Mouse (Mus musculus): ENCODE data around the gene Galnt4. TPM values are rescaled to one million over a fixed set of nuclear protein-coding genes. Genes with fewer than 3 reads are reported as not detected.

Galnt4 gene
- polyA plus RNA-seq, 1 experiment from 2014 or later, result 2.7 TPM

GRCm38 (mm10) chr10:99116237-99116632 is 8.3 kb downstream of the Galnt4 start:
- Histone ChIP-seq H3K4me2 (no peak overlapping the region), H3K9ac (no peak overlapping the region), H3K4me1 (replicated peaks) (peaks cover 9% of the 10 kb centered on the region; the same call in 1 of the 2 replicates), H3K36me3 (replicated peaks) (no peaks in the 10 kb centered on the region), H3K27me3 (no peaks in the 10 kb centered on the region), H3K9me3 (replicated peaks) (no peaks in the 10 kb centered on the region), H3K27ac (replicated peaks) (no peak overlapping the region), H3K4me3 (replicated peaks) (no peak overlapping the region)
- ATAC-seq (ENCODE audit: insufficient read depth), result no peak
- WGBS (ENCODE audit: insufficient replicate concordance), result 70% methylated on average over 8 of the region's 8 CpGs

DNA sequence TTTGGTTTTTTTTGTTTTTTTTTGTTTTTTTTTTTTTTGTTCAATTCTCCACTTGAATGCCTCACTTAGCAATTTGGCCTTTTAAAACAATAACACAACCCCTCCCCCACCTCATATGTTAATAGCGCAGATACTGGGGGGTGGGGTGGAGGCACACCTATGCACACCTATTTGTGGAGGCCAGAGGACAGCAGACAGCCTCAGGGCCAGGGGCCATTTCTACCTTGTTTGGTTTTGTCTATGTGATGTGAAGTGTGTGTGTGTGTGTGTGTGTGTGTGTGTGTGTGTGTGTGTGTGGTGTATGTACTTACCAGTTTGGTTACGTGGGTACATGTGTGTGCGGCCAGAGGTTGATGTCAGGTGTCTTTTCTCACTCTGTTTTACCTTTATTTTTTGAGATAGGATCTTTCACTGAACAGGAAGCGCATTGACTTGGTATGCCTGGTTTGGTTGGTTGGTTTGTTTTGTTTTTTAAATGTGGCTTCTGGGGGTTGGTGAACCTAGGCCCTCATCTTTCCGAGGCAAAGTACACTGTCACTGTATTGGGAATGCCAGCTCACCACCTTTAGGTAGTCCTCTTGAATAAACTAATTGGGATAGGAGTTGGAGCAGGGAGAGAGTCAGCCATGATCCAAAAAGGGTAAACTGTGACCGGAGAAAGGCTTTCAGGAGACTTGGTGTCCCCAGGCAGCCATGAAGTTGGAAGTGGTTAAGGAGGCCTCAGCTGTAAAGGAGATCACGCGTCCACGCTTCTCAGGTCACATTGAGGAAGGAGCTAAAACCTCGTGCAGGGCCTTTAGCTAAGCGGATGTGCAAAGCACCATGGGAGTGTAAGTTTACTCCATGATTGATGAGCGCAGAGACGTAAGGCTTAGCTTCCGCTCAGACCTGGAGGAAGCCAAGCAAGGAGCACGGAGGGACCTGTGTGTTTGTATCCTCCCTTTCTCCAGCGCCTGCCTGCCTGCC is 9.0 kb downstream of the Galnt4 start:
- Histone ChIP-seq H3K27me3 (no peaks in the 10 kb centered on the region), H3K9me3 (replicated peaks) (no peaks in the 10 kb centered on the region), H3K4me1 (replicated peaks) (peaks cover 6% of the 10 kb centered on the region; the same call in 1 of the 2 replicates), H3K36me3 (replicated peaks) (no peaks in the 10 kb centered on the region), H3K4me2 (no peak overlapping the region), H3K9ac (no peak overlapping the region), H3K4me3 (replicated peaks) (no peak overlapping the region), H3K27ac (replicated peaks) (no peak overlapping the region)
- no peak for ATAC-seq (ENCODE audit: insufficient read depth)
- WGBS (ENCODE audit: insufficient replicate concordance), result 78% methylated on average over 16 of the region's 16 CpGs

- no peaks in the 10 kb centered on the region for H3K9me3 ChIP-seq (replicated peaks)
- no peak overlapping the region for H3K4me2 ChIP-seq
- no peak for ATAC-seq (ENCODE audit: insufficient read depth)
- no peak overlapping the region for H3K9ac ChIP-seq
- H3K36me3 ChIP-seq (replicated peaks), result no peaks in the 10 kb centered on the region
- no peaks in the 10 kb centered on the region for H3K27me3 ChIP-seq
- H3K4me1 ChIP-seq (replicated peaks), result peaks cover 6% of the 10 kb centered on the region; the same call in 1 of the 2 replicates
- H3K27ac ChIP-seq (replicated peaks), result no peak overlapping the region
- 67% methylated on average over 10 of the region's 10 CpGs for WGBS (ENCODE audit: insufficient replicate concordance)
- H3K4me3 ChIP-seq (replicated peaks), result no peak overlapping the region
Observed at GRCm38 (mm10) chr10:99117876-99118275, 9.9 kb downstream of the Galnt4 start.

- H3K4me1 ChIP-seq (replicated peaks), result peaks cover 6% of the 10 kb centered on the region; the same call in 1 of the 2 replicates
- no peak overlapping the region for H3K4me2 ChIP-seq
- H3K9ac ChIP-seq, result no peak overlapping the region
- no peaks in the 10 kb centered on the region for H3K9me3 ChIP-seq (replicated peaks)
- no peak overlapping the region for H3K4me3 ChIP-seq (replicated peaks)
- no peak for ATAC-seq (ENCODE audit: insufficient read depth)
- 67% methylated on average over 6 of the region's 6 CpGs for WGBS (ENCODE audit: insufficient replicate concordance)
- H3K27me3 ChIP-seq, result no peaks in the 10 kb centered on the region
- H3K36me3 ChIP-seq (replicated peaks), result no peaks in the 10 kb centered on the region
- H3K27ac ChIP-seq (replicated peaks), result no peak overlapping the region
Observed at GRCm38 (mm10) chr10:99118697-99119096, 10.7 kb downstream of the Galnt4 start.

DNA sequence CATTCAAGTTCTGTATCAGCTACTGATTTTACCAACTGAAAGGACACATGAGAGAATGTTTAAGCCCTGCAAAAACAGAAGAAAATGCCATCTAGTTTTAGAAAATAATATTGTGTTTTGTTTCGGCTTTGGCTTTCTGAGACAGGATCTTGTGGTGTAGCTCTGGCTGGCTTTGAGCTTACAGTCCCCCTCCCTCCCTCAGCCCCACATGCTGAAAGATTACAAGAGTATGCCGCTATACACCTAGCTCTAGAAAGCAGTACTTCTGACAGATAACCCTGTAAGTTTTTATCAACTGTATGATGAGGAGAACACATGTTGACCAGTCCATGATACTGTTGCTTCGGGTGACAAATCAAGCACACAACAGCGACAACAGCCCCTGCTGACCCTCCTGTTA is 11.5 kb downstream of the Galnt4 start:
- Histone ChIP-seq H3K4me1 (replicated peaks) (peaks cover 6% of the 10 kb centered on the region; the same call in 1 of the 2 replicates), H3K36me3 (replicated peaks) (no peaks in the 10 kb centered on the region), H3K27me3 (no peaks in the 10 kb centered on the region), H3K9me3 (replicated peaks) (no peaks in the 10 kb centered on the region), H3K4me2 (no peak overlapping the region), H3K4me3 (replicated peaks) (no peak overlapping the region), H3K9ac (no peak overlapping the region), H3K27ac (replicated peaks) (no peak overlapping the region)
- 59% methylated on average over 4 of the region's 4 CpGs for WGBS (ENCODE audit: insufficient replicate concordance)
- no peak for ATAC-seq (ENCODE audit: insufficient read depth)

DNA sequence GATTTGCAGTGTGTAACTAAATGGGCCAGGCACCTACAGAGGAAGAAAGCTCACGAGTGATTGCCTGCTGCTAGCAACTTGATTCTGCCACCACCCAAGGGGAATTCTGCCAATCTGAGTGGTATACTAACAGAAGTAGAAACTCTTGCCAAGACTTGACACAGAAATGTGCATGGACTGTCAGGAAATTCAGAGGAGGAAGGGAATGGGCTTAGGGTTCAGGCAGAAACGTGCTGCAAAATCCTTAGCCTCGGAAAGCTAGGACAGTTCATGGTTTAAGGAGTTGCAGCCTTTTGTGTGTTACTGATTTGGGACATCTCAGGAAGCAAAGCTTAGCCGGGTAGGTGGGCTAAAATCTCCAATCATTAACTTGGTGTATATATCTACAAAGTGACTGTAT is 18.3 kb downstream of the Galnt4 start, which contains the start of gene Phxr2:
TSS of gene Phxr2 (minus strand) at position 101 of the 400 bp plus-strand sequence.
- no peak within 1 kb of the TSS for H3K4me2 ChIP-seq
- 0 out of 2 replicates have a peak, but pooled peaks cover 2% of the 10 kb centered on the region for H3K36me3 ChIP-seq (replicated peaks)
- ATAC-seq (ENCODE audit: insufficient read depth), result no peak
- H3K9ac ChIP-seq, result no peak within 1 kb of the TSS
- H3K4me1 ChIP-seq (replicated peaks), result peaks cover 14% of the 10 kb centered on the region
- H3K27ac ChIP-seq (replicated peaks), result no peak within 1 kb of the TSS
- 72% methylated on average over 4 of the region's 4 CpGs for WGBS (ENCODE audit: insufficient replicate concordance)
- H3K27me3 ChIP-seq, result no peaks in the 10 kb centered on the region
- no peak within 1 kb of the TSS for H3K4me3 ChIP-seq (replicated peaks)
- H3K9me3 ChIP-seq (replicated peaks), result no peaks in the 10 kb centered on the region

DNA sequence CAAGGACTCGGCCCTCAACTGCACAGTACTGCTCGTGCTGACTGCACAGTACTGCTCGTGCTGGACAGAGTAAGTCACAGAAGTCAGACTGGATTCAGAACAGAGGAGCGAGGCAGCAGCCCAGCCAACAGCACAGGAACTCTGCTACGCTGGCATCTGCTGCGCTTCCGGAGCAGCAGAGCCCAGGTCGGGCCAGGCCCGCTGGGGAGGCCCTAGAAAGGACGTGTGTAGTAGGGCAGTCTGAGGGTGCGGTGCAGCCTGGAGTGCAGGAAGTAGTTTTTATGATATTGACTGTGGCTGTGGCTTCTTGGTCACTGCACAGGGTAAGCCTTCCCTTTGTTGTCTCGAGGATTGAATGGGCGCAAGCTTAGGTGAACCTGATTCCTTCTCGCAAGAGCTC is 19.0 kb downstream of the Galnt4 start:
- no peaks in the 10 kb centered on the region for H3K9me3 ChIP-seq (replicated peaks)
- no peak overlapping the region for H3K9ac ChIP-seq
- peak; percentile 36; the same call in 1 of the 2 replicates for ATAC-seq (ENCODE audit: insufficient read depth)
- no peaks in the 10 kb centered on the region for H3K27me3 ChIP-seq
- no peak overlapping the region for H3K4me3 ChIP-seq (replicated peaks)
- peaks cover 17% of the 10 kb centered on the region for H3K4me1 ChIP-seq (replicated peaks)
- H3K4me2 ChIP-seq, result no peak overlapping the region
- H3K27ac ChIP-seq (replicated peaks), result no peak overlapping the region
- 49% methylated on average over 14 of the region's 14 CpGs for WGBS (ENCODE audit: insufficient replicate concordance)
- H3K36me3 ChIP-seq (replicated peaks), result 0 out of 2 replicates have a peak, but pooled peaks cover 2% of the 10 kb centered on the region

- Histone ChIP-seq H3K27ac (replicated peaks) (peak overlapping the region; percentile 66; the same call in 1 of the 2 replicates), H3K4me1 (replicated peaks) (peaks cover 17% of the 10 kb centered on the region), H3K27me3 (no peaks in the 10 kb centered on the region), H3K9me3 (replicated peaks) (no peaks in the 10 kb centered on the region), H3K36me3 (replicated peaks) (0 out of 2 replicates have a peak, but pooled peaks cover 2% of the 10 kb centered on the region), H3K4me2 (peak overlapping the region; percentile 34), H3K9ac (no peak overlapping the region), H3K4me3 (replicated peaks) (no peak overlapping the region)
- ATAC-seq (ENCODE audit: insufficient read depth), result no peak
- WGBS (ENCODE audit: insufficient replicate concordance), result 34% methylated on average over 11 of the region's 11 CpGs
Observed at GRCm38 (mm10) chr10:99127691-99128261, 19.8 kb downstream of the Galnt4 start.

GRCm38 (mm10) chr10:99130611-99131010 is 22.7 kb downstream of the Galnt4 start:
- peak; percentile 29; the same call in 1 of the 2 replicates for ATAC-seq (ENCODE audit: insufficient read depth)
- Histone ChIP-seq H3K4me2 (no peak overlapping the region), H3K27ac (replicated peaks) (no peak overlapping the region), H3K4me3 (replicated peaks) (no peak overlapping the region), H3K4me1 (replicated peaks) (peaks cover 17% of the 10 kb centered on the region), H3K36me3 (replicated peaks) (0 out of 2 replicates have a peak, but pooled peaks cover 2% of the 10 kb centered on the region), H3K9me3 (replicated peaks) (no peaks in the 10 kb centered on the region), H3K27me3 (no peaks in the 10 kb centered on the region), H3K9ac (no peak overlapping the region)
- WGBS (ENCODE audit: insufficient replicate concordance), result 26% methylated on average over 6 of the region's 6 CpGs

DNA sequence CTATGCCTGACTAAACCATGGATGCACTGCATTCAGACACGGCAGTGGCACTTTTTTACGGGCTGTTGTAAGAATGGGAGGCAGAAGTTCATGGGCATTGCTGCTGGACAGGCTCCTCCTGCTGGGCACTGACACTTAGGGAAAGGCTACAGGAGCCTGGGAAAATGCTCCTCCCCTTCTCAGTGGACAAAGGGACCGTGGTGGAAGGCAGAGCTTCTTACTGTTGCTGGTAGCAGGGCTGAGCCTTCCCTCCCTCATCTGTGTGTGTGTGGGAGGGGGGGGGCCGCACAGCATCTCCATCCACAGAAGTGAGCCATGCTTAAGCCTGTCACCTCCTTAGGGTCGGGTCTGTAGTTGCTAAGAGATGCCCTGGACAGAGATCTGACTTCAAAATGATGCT is 23.3 kb downstream of the Galnt4 start:
- WGBS (ENCODE audit: insufficient replicate concordance), result 57% methylated on average over 5 of the region's 5 CpGs
- Histone ChIP-seq H3K9me3 (replicated peaks) (no peaks in the 10 kb centered on the region), H3K9ac (no peak overlapping the region), H3K27ac (replicated peaks) (no peak overlapping the region), H3K4me1 (replicated peaks) (peaks cover 17% of the 10 kb centered on the region), H3K36me3 (replicated peaks) (0 out of 2 replicates have a peak, but pooled peaks cover 2% of the 10 kb centered on the region), H3K4me2 (no peak overlapping the region), H3K27me3 (no peaks in the 10 kb centered on the region), H3K4me3 (replicated peaks) (no peak overlapping the region)
- no peak for ATAC-seq (ENCODE audit: insufficient read depth)

DNA sequence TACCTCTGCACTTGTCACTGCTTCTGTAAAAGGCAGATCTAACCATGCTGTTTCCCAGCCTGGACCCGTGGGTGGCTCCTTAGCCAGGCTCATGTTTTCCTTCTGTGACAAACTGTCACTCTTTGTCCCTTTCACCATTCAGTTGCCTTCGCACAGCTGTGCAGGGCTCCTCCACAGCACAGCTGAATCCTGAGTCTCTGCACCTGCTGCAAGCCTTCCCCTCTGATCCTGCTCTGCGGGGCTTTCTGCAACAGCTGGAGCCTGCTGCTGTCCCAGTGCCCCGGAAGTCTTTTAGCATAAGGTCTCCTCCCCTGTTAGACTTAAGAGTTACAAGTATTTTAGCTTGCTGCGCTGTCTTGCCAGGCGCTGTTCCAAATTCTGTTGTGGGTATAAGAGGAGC is 24.2 kb downstream of the Galnt4 start:
- WGBS (ENCODE audit: insufficient replicate concordance), result 67% methylated on average over 6 of the region's 6 CpGs

More for the DNA sequence above, 24.2 kb downstream of the Galnt4 start:
- no peak overlapping the region for H3K27ac ChIP-seq (replicated peaks)
- H3K36me3 ChIP-seq (replicated peaks), result 0 out of 2 replicates have a peak, but pooled peaks cover 2% of the 10 kb centered on the region
- H3K27me3 ChIP-seq, result no peaks in the 10 kb centered on the region
- no peak overlapping the region for H3K9ac ChIP-seq
- peaks cover 13% of the 10 kb centered on the region; the same call in 1 of the 2 replicates for H3K4me1 ChIP-seq (replicated peaks)
- ATAC-seq (ENCODE audit: insufficient read depth), result no peak
- H3K4me3 ChIP-seq (replicated peaks), result no peak overlapping the region
- no peak overlapping the region for H3K4me2 ChIP-seq
- H3K9me3 ChIP-seq (replicated peaks), result no peaks in the 10 kb centered on the region
